Mouse (Mus musculus): ENCODE measurements around the gene Musk.

DNA sequence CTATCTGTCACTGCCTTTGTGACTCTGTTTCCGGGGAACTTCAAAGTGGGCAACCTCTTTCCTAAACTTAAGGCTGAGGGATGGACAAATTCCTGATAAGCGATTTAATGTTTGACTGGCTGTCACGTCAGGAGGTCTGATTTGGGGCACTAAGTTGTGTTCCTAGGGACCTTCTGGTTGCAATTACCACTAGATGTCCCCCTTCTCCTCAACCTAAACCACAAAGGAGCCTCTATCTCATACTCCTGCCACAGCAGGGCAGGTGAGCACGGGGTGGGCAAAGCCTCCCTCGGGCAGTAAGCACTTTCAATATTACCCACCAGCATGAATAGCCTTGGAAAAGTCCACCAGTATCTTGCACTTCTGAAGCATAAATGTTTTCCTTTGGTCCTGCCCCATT, 133.5 kb downstream of the Musk start:
- no peak for TF ChIP-seq CTCF (IDR thresholded peaks at IDR 0.05; ENCODE audit: insufficient read depth, low read depth, low read length)
- no peak for TF ChIP-seq POLR2A (IDR thresholded peaks at IDR 0.05; ENCODE audit: insufficient read depth, low read depth, low read length)

Data from olfactory bulb, adult 2 months (tissue).